Mouse (Mus musculus) kidney, adult 8-10 months (tissue): ENCODE results near the gene Adss.
"Not testable (repeated sequence)": the region's sequence is repeated elsewhere in the genome, so short reads cannot be mapped to it uniquely, and the experiment has no call there.

ENCODE experiments used
- DNase-seq, 2 experiments: peaks; one replicate each; pipeline ENCODE4 v3.0.0; 2022

Gene Adss

GRCm38 (mm10) chr1:177796193-177796939 lies at the start of gene Adss:
Adss (minus strand) TSS chr1:177796511.
- DNase-seq: peak; percentile 99

DNA sequence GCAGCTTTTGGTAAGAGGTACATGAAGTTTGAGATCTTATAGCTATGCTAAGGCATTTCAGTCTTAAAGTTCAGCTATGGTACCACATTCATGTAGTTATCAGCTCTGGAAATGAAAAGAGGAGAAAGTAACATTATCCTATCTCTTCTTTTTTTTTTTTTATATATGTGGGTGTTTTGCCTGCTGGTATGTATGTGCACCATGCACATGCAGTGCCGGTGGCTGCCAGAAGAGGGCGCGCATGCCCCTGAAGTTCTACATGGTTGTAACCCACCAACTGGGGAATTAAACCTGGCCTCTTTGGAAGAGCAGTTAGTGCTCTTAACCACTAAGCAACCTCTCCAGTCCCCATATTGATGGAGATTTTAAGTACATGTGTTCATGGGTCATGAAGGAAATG lies 49.5 kb upstream of the Adss start:
- peak in 1 of 2 experiments; percentile 11 for DNase-seq

- not testable (repeated sequence) for DNase-seq
Measured at GRCm38 (mm10) chr1:177827776-177828175, 31.5 kb upstream of the Adss start.

DNA sequence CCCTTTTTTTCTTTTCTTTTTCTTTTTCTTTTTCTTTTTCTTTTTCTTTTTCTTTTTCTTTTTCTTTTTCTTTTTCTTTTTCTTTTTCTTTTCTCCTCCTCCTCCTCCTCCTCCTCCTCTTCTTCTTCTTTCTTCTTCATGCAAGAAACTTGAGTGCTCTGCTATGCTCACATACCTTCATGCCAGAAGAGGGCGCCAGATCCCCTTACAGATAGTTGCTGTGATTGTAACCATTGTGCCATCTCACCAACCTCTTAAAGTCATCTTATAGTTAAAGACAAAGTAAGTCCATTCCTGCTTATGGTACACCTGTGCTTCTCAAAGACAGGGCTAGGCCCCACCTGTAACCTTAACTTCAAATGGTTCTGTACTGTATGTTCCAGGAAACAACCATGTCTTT lies 10.5 kb upstream of the Adss start:
- peak in 1 of 2 experiments; percentile 44 for DNase-seq

- no peak for DNase-seq
Measured at GRCm38 (mm10) chr1:177803511-177803910, 7.2 kb upstream of the Adss start.

DNA sequence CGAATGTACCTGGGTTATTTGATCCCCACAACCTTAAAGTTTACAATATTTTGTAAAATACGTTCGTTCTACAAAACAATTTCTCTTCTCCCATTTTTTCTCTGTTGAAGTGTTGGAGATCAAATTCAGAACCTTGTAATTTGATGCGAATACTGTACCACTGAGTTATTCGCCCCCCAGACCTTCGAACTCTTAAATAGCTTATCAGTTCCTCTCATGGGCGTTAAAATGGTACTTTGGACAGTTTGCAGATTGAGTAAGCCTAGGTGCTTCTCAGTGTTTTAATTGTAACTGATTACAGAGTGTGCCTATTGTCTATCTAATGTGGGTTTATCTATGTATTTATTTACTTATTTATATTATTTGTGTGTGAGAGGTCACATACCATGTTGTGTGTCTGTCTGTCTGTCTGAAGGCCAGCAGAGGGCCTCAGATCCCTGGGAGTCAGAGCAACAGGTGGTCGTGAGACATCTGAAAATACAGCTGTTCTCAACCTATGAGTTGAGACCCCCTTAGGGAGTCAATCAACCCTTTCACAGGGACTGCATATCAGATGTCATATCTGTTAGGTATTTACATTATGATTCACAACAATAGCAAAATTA lies 942 bp upstream of the Adss start:
- DNase-seq: peak in 1 of 2 experiments; percentile 14

DNA sequence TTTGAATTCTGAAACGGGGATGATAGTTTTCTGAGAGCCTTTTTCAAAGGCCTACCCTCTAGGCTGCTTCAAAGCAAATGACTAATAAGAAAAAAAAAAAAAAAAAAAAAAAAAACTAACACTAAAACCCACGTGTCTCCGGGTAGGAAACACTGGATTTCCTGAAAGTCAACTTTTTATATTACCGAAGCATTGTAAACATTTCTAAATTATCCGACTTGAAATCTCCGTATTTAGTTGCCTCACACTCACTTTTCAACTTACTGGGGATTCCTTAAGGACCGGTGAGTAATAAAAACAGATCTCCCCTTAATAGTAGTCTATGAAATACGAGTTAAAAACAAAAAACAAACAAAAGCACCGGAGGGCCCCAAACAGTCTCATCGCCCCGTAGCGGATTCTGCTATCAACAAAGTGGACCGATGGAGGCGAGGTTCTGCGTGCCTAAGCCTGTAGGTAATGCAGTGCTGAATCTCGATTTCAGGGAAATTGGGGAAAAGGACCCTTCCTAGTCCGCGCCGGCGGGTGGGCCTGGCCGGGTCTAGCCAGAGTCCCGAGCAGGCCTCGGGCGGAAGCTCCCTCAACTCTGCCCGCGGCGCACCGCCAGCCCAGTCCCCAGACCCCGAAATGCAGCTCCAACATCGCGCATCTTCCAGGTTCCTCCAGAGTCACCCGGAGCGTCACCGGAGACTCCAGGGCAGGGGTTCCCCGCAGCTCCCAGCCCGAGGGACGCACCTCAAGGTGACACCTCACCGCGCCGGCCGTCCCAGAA lies 704 bp downstream of the Adss start:
- no peak for DNase-seq

DNA sequence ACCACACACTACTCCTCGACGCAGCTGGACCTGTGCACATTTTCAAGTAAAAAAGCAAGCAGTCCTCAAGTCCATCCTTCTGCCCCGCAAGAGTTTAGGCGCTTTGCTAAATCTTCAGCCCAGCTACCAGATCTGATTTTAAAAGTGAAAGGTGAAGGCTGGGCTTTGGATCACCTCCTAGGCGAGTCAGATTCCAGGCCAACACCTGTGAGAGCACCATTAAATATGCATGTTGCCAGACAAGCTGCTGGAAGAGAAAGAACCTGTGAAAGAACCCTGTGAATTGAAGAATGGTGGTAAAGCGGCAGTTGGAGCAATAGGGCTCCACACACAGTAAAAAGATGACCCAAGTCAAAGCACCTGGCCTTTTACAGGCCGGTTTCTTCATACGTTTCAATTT lies 1.4 kb downstream of the Adss start:
- peak; percentile 15 to 22 for DNase-seq

- no peak for DNase-seq
Measured at GRCm38 (mm10) chr1:177792835-177793234, 3.5 kb downstream of the Adss start.

DNA sequence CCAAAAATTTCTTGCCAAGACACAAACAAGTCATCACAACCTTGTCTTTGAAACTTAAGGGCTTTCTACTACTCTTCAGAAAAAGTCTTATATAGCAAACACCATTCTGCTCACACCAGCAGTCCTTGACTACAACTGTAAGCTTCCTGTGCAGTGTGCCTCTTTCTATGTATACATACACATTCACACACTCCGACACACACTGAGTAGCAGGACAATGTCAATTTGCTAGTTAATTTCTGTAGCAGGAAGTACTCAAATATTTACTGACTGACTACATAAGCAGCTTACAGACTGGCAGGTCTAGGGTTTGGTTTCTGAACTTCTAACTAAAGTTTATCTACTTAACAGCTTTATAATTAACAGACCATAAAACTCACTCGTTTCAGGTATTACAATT lies 18.9 kb downstream of the Adss start:
- DNase-seq: no peak

GRCm38 (mm10) chr1:177768931-177769330 lies 27.4 kb downstream of the Adss start:
- no peak for DNase-seq

DNA sequence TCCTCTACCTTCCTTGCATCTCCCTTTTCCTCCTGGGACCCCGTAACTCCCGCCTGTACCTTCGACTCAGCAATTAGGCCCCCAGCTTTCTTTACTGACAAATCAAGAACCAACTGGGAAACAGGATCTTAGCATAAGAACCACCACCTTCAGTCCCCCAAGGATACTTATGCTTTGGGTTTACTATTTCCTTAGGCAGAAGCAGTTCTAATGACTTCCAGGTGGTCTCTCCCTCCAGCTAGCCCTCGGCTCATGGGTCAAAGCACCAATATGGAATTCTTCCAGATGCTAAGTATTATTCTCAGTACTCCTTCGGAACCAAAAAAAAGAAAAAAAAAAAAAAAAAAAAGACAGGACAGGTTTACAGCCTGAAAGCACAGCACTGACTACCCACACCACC lies 39.1 kb downstream of the Adss start:
- DNase-seq: no peak

DNA sequence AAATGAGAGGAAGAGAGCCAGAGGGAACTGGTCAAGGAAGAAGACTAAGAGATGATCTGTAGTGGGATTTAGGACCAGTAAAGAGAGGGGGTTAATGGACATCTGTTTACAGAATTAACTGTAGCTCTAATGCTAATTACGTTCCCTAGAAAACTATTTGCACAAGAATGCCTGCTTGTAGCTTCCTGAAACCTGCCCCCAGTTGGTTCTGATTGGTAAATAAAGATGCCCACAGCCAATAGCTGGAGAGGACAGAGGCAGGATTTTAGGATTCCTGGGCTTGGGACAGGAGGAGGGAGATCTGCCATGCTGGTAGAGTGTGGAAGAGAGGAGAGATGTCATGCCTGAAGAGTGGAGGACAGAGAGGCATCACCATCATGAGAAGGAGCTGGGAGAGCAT lies 42.8 kb downstream of the Adss start:
- no peak for DNase-seq

GRCm38 (mm10) chr1:177747869-177748540 lies 48.3 kb downstream of the Adss start:
- no peak for DNase-seq

GRCm38 (mm10) chr1:177744521-177745325 lies 51.6 kb downstream of the Adss start:
- peak; percentile 40 to 47 for DNase-seq

DNA sequence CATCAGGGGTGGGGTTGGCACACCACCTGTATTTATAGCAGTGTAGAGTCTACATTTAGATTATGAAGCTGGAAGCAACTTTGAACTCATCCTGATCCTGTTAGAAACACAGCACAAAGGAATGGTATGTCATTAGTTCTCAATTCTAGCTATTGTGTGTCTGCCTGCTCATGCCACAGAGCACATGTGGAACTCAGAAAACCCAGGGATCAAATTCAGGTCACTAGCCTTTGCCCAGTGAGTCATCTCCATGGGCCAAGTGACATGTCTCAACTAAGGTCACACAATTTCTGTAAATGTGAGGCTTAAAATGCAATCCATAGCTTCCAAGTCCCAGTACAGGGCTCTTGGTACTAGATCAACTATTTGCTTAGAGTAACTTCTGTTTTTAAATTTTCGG lies 54.2 kb downstream of the Adss start:
- peak in 1 of 2 experiments; percentile 15 for DNase-seq

DNA sequence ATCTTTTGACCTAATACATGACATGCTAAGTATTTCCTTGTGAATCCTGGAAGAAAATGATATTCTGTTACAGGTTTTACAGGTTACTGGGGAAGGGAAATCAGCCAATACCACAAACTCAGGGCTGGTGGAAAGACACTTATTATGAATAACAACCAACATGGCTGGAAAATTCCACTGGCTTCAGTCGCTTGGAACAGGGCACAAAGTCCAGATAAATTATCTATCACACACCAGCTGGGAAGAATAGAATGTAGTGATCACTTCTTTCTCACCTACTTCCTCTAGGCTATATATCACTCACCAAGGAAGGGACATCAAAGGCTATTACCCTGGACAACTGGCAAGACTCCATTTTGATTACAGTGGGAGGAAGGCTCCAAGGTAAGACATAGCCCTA lies 55.6 kb downstream of the Adss start:
- DNase-seq: peak; percentile 59 to 67

- DNase-seq: no peak
Measured at GRCm38 (mm10) chr1:177737505-177738105, 58.7 kb downstream of the Adss start.

GRCm38 (mm10) chr1:177731973-177732372 lies 64.3 kb downstream of the Adss start:
- no peak for DNase-seq

- DNase-seq: no peak
Measured at GRCm38 (mm10) chr1:177729043-177730024, 67.0 kb downstream of the Adss start, which contains the start of gene 1700016C15Rik. 1700016C15Rik (plus strand) TSS chr1:177729814.
